In genomic region chr3:116222511-116223243, GRCm38 (mm10) we compare ENCODE assay signal across 11 mouse cellular contexts. TPM values are rescaled to one million over a fixed set of nuclear protein-coding genes. Genes with fewer than 3 reads are reported as not detected.
DNase-seq lines count a peak whose midpoint lies in the region; ATAC-seq lines count a peak whose summit lies in the region.
"Had no signal": no experiment of that assay in that cellular context is flagged by ENCODE, and none has a peak within 500 bp of the region (broad histone marks: within the 10 kb centered on the region; RNA-seq: fewer than 3 reads in every experiment).

No protein-coding gene starts in this region.

- H3K4me3 ChIP-seq in forebrain, embryonic 13.5 days: peak overlapping the region; percentile 9; the same call in 1 of the 2 replicates

- no peaks in the 10 kb centered on the region for H3K36me3 ChIP-seq in forebrain, embryonic 13.5 days (ENCODE audit: poor library complexity, severe bottlenecking)
- H3K36me3 ChIP-seq: G1E had no signal

- H3K4me1 ChIP-seq in forebrain, embryonic 13.5 days: peaks cover 16% of the 10 kb centered on the region

- ATAC-seq in forebrain, embryonic 13.5 days: peak; percentile 70; the same call in 1 of the 2 replicates
- ATAC-seq in CD4-positive, CD25-positive, alpha-beta regulatory T cell, adult 4 months: no peak

- intact Hi-C loops in heart, postnatal 25 days (cut with DNase I): no loop called here

- DNase-seq in heart, adult 11 months: peak; percentile 92
- DNase-seq in heart, postnatal 25 days (ENCODE audit: low spot score): no peak
- peak; percentile 20 for DNase-seq in ZHBTc4 (ENCODE audit: low read depth, low spot score)
- peak; percentile 26 for DNase-seq in mesoderm, embryonic 11.5 days (ENCODE audit: low read depth, low spot score)
- DNase-seq in ovary, adult 18-20 months (ENCODE audit: low spot score): no peak
- DNase-seq in layer of hippocampus, adult 9-11 months: no peak
- DNase-seq: cerebellum, adult 9-11 months; thymus, postnatal 14 days had no signal

- WGBS in forebrain, embryonic 13.5 days: 14% methylated on average over 17 of the region's 17 CpGs

- no peak overlapping the region; the same call in 1 of the 2 replicates for H3K27ac ChIP-seq in forebrain, embryonic 13.5 days

- peak overlapping the region; percentile 27; the same call in 1 of the 2 replicates for H3K9ac ChIP-seq in forebrain, embryonic 13.5 days

- peak overlapping the region; percentile 50 for H3K4me2 ChIP-seq in forebrain, embryonic 13.5 days

- H3K27me3 ChIP-seq in forebrain, embryonic 13.5 days: no peaks in the 10 kb centered on the region

- H3K9me3 ChIP-seq in forebrain, embryonic 13.5 days (replicated peaks): no peaks in the 10 kb centered on the region
- H3K9me3 ChIP-seq: G1E had no signal

RNA-seq across cellular contexts. Expression of gene Gpr88, which starts 30.6 kb away (rescaled TPM):
- under 1 TPM in 1 of 2 experiments, not detected in 1; 0.75 TPM for total RNA-seq in heart, postnatal 25 days (2021)
- 3.8 and 4.3 TPM in 2 replicates for polyA plus RNA-seq in forebrain, embryonic 13.5 days (2015; fragmentation: Nextera tagmentation; extraction: Ambion mirVana)
- not detected for polyA plus RNA-seq in CD4-positive, CD25-positive, alpha-beta regulatory T cell, adult 4 months (2017; shearing (Covaris generic))
- polyA plus RNA-seq: G1E had no signal

Comparison
In these comparisons a context has a peak if more than half of its experiments do, and no peak if none do; other contexts are left out.
1. DNase-seq: peak in heart, adult 11 months (single experiment), ZHBTc4 (single experiment) and mesoderm, embryonic 11.5 days (single experiment); none in heart, postnatal 25 days (single experiment), ovary, adult 18-20 months (single experiment) and layer of hippocampus, adult 9-11 months (single experiment).